Mouse (Mus musculus): ENCODE measurements around the gene Pus7l.

DNA sequence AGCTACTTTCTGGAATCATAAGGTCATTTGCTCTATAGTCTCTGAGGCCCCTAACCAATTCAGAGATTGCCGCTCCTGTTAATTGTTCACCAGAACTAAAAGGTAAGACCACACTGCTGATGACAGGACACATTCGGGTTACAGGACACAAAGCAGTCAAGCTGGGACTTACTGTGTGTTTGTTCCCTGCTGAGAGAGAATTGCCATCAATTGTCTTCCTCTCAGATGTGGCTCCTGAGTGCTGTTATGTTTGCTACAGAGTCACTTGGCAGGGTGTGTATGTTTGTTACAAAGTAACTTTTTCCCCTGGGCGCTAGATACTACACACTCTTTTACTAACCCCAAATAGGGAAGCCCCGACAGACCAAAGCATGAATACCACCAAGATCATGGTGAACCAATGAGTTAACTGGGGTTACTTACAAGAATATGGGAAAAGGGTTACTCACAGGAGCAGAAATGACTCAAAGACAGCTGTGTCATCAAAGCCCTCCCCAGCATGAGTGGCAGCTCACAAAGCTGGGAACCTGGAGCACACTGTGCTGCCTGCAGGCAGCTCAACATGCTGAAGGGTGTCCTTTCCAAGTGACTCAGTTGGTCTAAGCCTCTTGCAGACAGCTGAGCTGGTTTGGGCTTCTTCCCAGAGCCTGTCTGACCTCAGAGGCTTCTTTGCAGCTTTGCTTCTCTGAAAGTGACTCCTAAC lies 31.4 kb upstream of the Pus7l start:
- TF ChIP-seq CTCF (IDR thresholded peaks at IDR 0.05; ENCODE audit: control insufficient read depth, insufficient read depth, insufficient replicate concordance, low read depth, low read length) = no peak
- no peak for TF ChIP-seq POLR2A (IDR thresholded peaks at IDR 0.05; ENCODE audit: control insufficient read depth, low read depth, low read length)
